Mouse (Mus musculus): ENCODE data around the gene Slc16a14. TPM values are rescaled to one million over a fixed set of nuclear protein-coding genes. Genes with fewer than 3 reads are reported as not detected.

Slc16a14 gene
- polyA plus RNA-seq, 1 experiment from 2014 or later: 0.05 TPM

GRCm38 (mm10) chr1:84885174-84885573, 49.8 kb downstream of the Slc16a14 start:
- Histone ChIP-seq H3K4me3 (ENCODE audit: low read depth, low read length) (no peak overlapping the region), H3K27me3 (ENCODE audit: insufficient read depth, low read length) (no peaks in the 10 kb centered on the region), H3K9me3 (ENCODE audit: low read length) (no peaks in the 10 kb centered on the region), H3K9ac (replicated peaks) (no peak overlapping the region), H3K4me1 (ENCODE audit: insufficient read depth) (no peaks in the 10 kb centered on the region), H3K36me3 (replicated peaks; ENCODE audit: insufficient read depth, low read length) (no peaks in the 10 kb centered on the region), H3K4me2 (ENCODE audit: low read depth, low read length) (no peak overlapping the region), H3K27ac (ENCODE audit: low read depth) (no peak overlapping the region)
- no peak for DNase-seq
- no peak for TF ChIP-seq EP300 (IDR thresholded peaks at IDR 0.05; ENCODE audit: low read depth)
- peak; percentile 50 for TF ChIP-seq CTCF (IDR thresholded peaks at IDR 0.05; ENCODE audit: low read depth)
- 68% methylated on average over 3 of the region's 3 CpGs for WGBS (ENCODE audit: insufficient replicate concordance)
- no peak for ATAC-seq

- Histone ChIP-seq H3K9me3 (ENCODE audit: low read length) (no peaks in the 10 kb centered on the region), H3K27ac (ENCODE audit: low read depth) (no peak overlapping the region), H3K36me3 (replicated peaks; ENCODE audit: insufficient read depth, low read length) (no peaks in the 10 kb centered on the region), H3K4me1 (ENCODE audit: insufficient read depth) (no peaks in the 10 kb centered on the region), H3K27me3 (ENCODE audit: insufficient read depth, low read length) (no peaks in the 10 kb centered on the region), H3K4me2 (ENCODE audit: low read depth, low read length) (no peak overlapping the region), H3K4me3 (ENCODE audit: low read depth, low read length) (no peak overlapping the region), H3K9ac (replicated peaks) (no peak overlapping the region)
- ATAC-seq (no peak), DNase-seq (no peak)
- TF ChIP-seq CTCF (IDR thresholded peaks at IDR 0.05; ENCODE audit: low read depth): no peak
- no peak for TF ChIP-seq EP300 (IDR thresholded peaks at IDR 0.05; ENCODE audit: low read depth)
- WGBS (ENCODE audit: insufficient replicate concordance): 80% methylated on average over 4 of the region's 4 CpGs
Measured at GRCm38 (mm10) chr1:84883889-84884288, 51.0 kb downstream of the Slc16a14 start.

DNA sequence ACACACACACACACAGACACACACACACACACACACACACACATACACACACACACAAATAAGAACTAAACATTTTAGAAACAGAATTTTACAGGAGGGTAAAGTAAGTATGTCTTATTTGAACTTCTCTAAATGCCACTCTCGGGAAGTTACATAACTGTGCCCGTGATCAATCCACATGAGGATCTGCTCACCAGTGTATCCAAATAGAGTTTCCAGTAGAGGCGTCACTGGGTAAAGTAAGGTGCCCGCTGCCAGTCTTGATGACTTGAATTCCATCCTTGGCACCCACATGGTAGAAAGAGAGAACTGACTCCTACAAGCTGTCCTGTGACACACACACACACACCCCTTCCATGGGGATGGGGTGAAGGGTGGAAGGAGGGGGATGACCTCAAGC, 52.0 kb downstream of the Slc16a14 start:
- no peak overlapping the region for H3K4me3 ChIP-seq (ENCODE audit: low read depth, low read length)
- H3K36me3 ChIP-seq (replicated peaks; ENCODE audit: insufficient read depth, low read length): no peaks in the 10 kb centered on the region
- no peak overlapping the region for H3K9ac ChIP-seq (replicated peaks)
- no peak overlapping the region for H3K4me2 ChIP-seq (ENCODE audit: low read depth, low read length)
- H3K4me1 ChIP-seq (ENCODE audit: insufficient read depth): no peaks in the 10 kb centered on the region
- 73% methylated on average over 4 of the region's 4 CpGs for WGBS (ENCODE audit: insufficient replicate concordance)
- no peaks in the 10 kb centered on the region for H3K9me3 ChIP-seq (ENCODE audit: low read length)
- no peak overlapping the region for H3K27ac ChIP-seq (ENCODE audit: low read depth)
- DNase-seq (no peak), ATAC-seq (no peak)
- H3K27me3 ChIP-seq (ENCODE audit: insufficient read depth, low read length): no peaks in the 10 kb centered on the region
- TF ChIP-seq EP300 (IDR thresholded peaks at IDR 0.05; ENCODE audit: low read depth): no peak

DNA sequence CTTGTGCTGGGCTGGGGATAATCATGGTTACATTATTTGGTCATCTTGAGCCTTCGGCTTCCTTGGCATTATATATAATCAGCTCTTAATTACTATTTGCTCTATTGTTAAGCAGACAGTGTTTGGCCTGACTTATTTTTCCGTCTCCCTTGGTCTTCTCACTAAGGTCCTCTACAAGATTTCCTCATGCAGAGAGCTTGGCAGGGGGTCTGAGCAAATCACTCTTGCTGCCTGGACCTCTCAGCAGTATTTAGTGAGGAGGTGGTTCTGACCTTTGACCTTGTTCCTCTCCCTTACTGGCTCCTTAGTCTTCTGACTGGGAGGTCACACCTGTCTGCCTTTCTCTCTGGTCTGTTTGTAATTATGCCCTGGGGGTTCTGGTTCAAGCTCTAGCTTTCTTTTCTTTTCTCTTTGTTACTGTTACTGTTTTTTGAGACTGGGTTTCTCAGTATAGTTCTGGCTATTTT, 52.8 kb downstream of the Slc16a14 start:
- H3K9me3 ChIP-seq (ENCODE audit: low read length): no peaks in the 10 kb centered on the region
- no peak overlapping the region for H3K9ac ChIP-seq (replicated peaks)
- H3K27ac ChIP-seq (ENCODE audit: low read depth): no peak overlapping the region
- no peaks in the 10 kb centered on the region for H3K27me3 ChIP-seq (ENCODE audit: insufficient read depth, low read length)
- no peak for ATAC-seq
- no peak for DNase-seq
- no peak for TF ChIP-seq CTCF (IDR thresholded peaks at IDR 0.05; ENCODE audit: low read depth)
- TF ChIP-seq EP300 (IDR thresholded peaks at IDR 0.05; ENCODE audit: low read depth): no peak
- H3K36me3 ChIP-seq (replicated peaks; ENCODE audit: insufficient read depth, low read length): no peaks in the 10 kb centered on the region
- H3K4me2 ChIP-seq (ENCODE audit: low read depth, low read length): no peak overlapping the region
- H3K4me3 ChIP-seq (ENCODE audit: low read depth, low read length): no peak overlapping the region
- H3K4me1 ChIP-seq (ENCODE audit: insufficient read depth): no peaks in the 10 kb centered on the region
- 70% methylated on average over 2 of the region's 2 CpGs for WGBS (ENCODE audit: insufficient replicate concordance)

DNA sequence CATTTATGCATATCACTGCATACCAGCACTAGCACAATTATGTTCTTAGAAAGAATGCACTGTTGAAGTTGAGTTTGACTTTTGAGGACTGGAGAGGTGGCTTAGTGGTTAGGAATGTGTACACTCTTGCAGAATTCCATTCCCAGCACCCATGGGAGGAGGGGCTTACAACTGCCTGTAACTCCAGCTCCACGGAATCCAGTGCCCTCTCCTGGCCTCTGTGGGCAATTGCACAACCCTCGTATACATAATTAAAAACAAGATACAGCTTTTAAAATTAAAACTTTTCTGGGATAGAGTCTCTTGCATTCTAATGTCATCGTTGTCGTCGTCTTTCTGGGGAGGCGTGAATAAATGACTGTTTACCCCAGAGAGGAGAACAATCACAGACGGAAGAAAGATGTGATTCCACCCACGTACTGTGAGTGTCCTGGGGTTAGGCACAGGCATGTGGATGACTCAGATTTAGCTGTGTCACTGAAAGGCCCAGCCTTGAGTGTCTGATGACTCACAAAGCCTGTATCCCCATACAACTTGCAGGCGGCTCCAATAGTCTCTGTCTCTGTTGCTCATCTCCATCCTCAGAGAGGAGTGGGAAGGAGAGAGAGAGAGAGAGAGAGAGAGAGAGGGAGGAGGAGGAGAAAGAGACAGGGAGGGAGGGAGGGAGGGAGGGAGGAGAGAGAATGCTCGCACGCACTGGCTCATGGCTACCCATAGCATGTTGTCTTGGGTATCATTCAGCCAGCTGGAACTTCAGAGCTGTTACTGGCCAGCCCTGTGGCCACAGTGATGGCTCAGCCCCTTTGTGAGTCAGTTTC, 53.5 kb downstream of the Slc16a14 start:
- no peaks in the 10 kb centered on the region for H3K36me3 ChIP-seq (replicated peaks; ENCODE audit: insufficient read depth, low read length)

DNA sequence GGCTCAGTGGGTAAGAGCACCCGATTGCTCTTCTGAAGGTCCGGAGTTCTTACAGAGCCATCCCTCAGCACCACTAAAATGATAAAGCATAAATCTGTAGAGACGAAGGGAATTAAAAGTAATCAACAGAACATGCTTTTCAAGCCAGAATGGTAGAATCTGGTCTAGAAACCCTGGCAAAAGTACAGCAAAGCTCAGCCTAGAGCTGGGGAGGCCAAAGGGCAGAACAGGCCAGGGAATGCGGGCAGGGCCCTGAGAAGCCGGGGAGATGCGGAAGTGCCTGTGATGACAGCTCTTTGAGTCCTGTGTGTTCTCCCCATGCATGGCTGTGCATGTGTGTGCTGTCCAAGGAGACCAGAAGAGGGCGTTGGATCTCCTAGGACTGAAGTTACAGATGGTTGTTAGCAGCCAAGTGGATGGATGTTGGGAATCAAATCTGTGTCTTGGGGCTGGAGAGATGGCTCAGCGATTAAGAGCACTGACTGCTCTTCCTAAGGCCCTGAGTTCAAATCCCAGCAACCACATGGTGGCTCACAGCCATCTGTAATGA, 55.3 kb downstream of the Slc16a14 start:
- Histone ChIP-seq H3K9ac (replicated peaks) (no peak overlapping the region), H3K36me3 (replicated peaks; ENCODE audit: insufficient read depth, low read length) (no peaks in the 10 kb centered on the region), H3K4me3 (ENCODE audit: low read depth, low read length) (no peak overlapping the region), H3K4me2 (ENCODE audit: low read depth, low read length) (no peak overlapping the region), H3K27me3 (ENCODE audit: insufficient read depth, low read length) (no peaks in the 10 kb centered on the region), H3K9me3 (ENCODE audit: low read length) (no peaks in the 10 kb centered on the region), H3K27ac (ENCODE audit: low read depth) (no peak overlapping the region), H3K4me1 (ENCODE audit: insufficient read depth) (no peaks in the 10 kb centered on the region)
- DNase-seq (no peak), ATAC-seq (no peak)
- TF ChIP-seq EP300 (IDR thresholded peaks at IDR 0.05; ENCODE audit: low read depth) (no peak), CTCF (IDR thresholded peaks at IDR 0.05; ENCODE audit: low read depth) (no peak)
- WGBS (ENCODE audit: insufficient replicate concordance): 81% methylated on average over 8 of the region's 8 CpGs

More for the DNA sequence above, 53.5 kb downstream of the Slc16a14 start:
- Histone ChIP-seq H3K4me3 (ENCODE audit: low read depth, low read length) (no peak overlapping the region), H3K27me3 (ENCODE audit: insufficient read depth, low read length) (no peaks in the 10 kb centered on the region), H3K27ac (ENCODE audit: low read depth) (no peak overlapping the region), H3K4me1 (ENCODE audit: insufficient read depth) (no peaks in the 10 kb centered on the region), H3K9ac (replicated peaks) (no peak overlapping the region), H3K9me3 (ENCODE audit: low read length) (no peaks in the 10 kb centered on the region), H3K4me2 (ENCODE audit: low read depth, low read length) (no peak overlapping the region)
- DNase-seq: no peak
- 73% methylated on average over 11 of the region's 11 CpGs for WGBS (ENCODE audit: insufficient replicate concordance)
- TF ChIP-seq EP300 (IDR thresholded peaks at IDR 0.05; ENCODE audit: low read depth) (no peak), CTCF (IDR thresholded peaks at IDR 0.05; ENCODE audit: low read depth) (peak; percentile 48)
- ATAC-seq: peak; percentile 40; the same call in 1 of the 2 replicates
